Mouse (Mus musculus): ENCODE measurements at regions not wholly inside any gene's neighbourhood (a gene's known extent, or its start where the extent isn't known, plus 50 kb on each side); places are given as distances from the start of the nearest gene placed in this dataset.

DNA sequence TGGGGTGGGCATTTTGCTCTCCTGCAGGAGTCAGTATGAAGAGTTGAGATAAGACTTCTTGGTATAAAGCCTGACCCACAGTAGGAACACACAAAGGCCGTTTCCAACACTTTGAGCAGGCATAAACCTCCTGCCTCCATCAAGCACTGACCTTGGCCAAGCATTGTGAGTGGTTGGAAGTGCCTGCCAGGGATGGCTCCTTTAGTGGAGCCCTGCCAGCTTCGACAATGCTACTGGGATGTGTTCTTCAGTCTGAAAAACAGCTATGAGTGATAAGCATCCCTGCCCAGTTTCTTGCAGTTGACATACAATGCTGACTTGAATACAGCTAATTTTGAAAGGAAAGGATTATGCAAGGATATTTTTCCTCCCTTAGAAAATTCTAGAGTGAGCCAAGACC is 644.6 kb upstream of the Vstm2b start:
- Histone ChIP-seq H3K27ac (replicated peaks; ENCODE audit: low read depth, low read length) (no peak overlapping the region), H3K36me3 (ENCODE audit: control insufficient read depth, insufficient read depth, low read length) (no peaks in the 10 kb centered on the region), H3K4me2 (replicated peaks; ENCODE audit: low read depth, low read length, severe bottlenecking) (no peak overlapping the region), H3K27me3 (ENCODE audit: control insufficient read depth, insufficient read depth, low read length) (no peaks in the 10 kb centered on the region), H3K4me1 (ENCODE audit: control insufficient read depth, insufficient read depth, low read length) (no peaks in the 10 kb centered on the region), H3K4me3 (replicated peaks; ENCODE audit: low read length) (no peak overlapping the region), H3K9me3 (ENCODE audit: control insufficient read depth, low read length) (no peaks in the 10 kb centered on the region), H3K9ac (ENCODE audit: low read depth, low read length, severe bottlenecking) (no peak overlapping the region)
- no peak for TF ChIP-seq POLR2A (IDR thresholded peaks at IDR 0.05; ENCODE audit: borderline replicate concordance, extremely low read depth, insufficient read depth, insufficient read length)
- ATAC-seq (ENCODE audit: low FRiP score, low read depth) (no peak), DNase-seq (ENCODE audit: low spot score) (no peak)
- 63% methylated on average over 2 of the region's 2 CpGs for WGBS

DNA sequence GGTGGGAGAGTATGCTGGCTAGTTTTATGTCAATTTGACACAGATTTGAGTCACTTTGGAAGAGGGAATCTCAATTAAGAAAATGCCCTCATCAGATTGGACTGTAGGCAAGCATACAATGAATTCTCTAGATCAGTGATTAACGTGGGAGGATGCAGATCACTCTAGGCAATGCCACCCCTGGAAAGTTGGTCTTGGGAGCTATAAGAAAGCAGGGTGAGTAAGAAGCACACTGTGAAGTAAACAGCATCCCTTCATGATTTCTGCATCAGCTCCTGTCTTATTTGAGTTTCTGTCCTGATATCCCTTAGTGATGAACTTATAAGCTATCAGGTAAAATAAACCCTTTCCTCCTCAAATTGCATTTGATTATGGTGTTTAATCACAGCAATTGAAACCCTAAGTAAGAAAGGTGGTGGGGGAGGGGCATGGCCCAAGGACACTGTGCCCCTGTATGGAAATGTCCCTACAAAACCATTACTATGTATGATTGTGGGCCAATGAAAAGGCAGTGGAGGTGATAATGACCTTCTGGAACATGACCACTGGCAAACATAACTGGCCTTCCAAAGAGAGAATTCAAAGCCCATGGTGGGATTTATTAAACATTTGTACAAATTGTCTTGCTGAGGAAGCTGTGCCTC is 640.3 kb upstream of the Vstm2b start:
- Histone ChIP-seq H3K4me2 (replicated peaks; ENCODE audit: low read depth, low read length, severe bottlenecking) (no peak overlapping the region), H3K27me3 (ENCODE audit: control insufficient read depth, insufficient read depth, low read length) (no peaks in the 10 kb centered on the region), H3K27ac (replicated peaks; ENCODE audit: low read depth, low read length) (no peak overlapping the region), H3K9me3 (ENCODE audit: control insufficient read depth, low read length) (no peaks in the 10 kb centered on the region), H3K4me3 (replicated peaks; ENCODE audit: low read length) (no peak overlapping the region), H3K4me1 (ENCODE audit: control insufficient read depth, insufficient read depth, low read length) (no peaks in the 10 kb centered on the region), H3K9ac (ENCODE audit: low read depth, low read length, severe bottlenecking) (no peak overlapping the region), H3K36me3 (ENCODE audit: control insufficient read depth, insufficient read depth, low read length) (no peaks in the 10 kb centered on the region)
- no peak for TF ChIP-seq POLR2A (IDR thresholded peaks at IDR 0.05; ENCODE audit: borderline replicate concordance, extremely low read depth, insufficient read depth, insufficient read length)
- ATAC-seq (ENCODE audit: low FRiP score, low read depth) = no peak
- no peak for DNase-seq (ENCODE audit: low spot score)
- WGBS = 76% methylated on average over 1 of the region's 1 CpGs

DNA sequence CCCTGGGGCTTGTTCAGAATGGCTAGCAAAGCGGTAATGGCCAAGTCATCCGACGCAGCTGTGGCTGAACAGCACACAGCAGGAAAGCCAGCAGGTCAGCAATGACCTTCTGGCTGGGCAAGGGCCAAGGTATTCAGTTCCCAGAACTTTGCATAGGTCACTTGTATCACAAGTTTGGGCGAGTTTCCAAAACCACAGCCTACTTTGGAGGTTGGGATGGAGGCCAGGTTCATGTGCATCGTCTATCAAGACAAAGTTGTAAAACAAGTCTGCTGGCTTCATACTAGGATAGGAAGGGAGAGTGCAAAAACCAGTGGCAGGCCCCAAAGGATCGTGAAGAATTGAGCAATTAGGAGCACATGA is 639.8 kb upstream of the Vstm2b start:
- Histone ChIP-seq H3K27ac (replicated peaks; ENCODE audit: low read depth, low read length) (no peak overlapping the region), H3K9me3 (ENCODE audit: control insufficient read depth, low read length) (no peaks in the 10 kb centered on the region), H3K27me3 (ENCODE audit: control insufficient read depth, insufficient read depth, low read length) (no peaks in the 10 kb centered on the region), H3K9ac (ENCODE audit: low read depth, low read length, severe bottlenecking) (no peak overlapping the region), H3K4me3 (replicated peaks; ENCODE audit: low read length) (no peak overlapping the region), H3K4me1 (ENCODE audit: control insufficient read depth, insufficient read depth, low read length) (no peaks in the 10 kb centered on the region), H3K36me3 (ENCODE audit: control insufficient read depth, insufficient read depth, low read length) (no peaks in the 10 kb centered on the region), H3K4me2 (replicated peaks; ENCODE audit: low read depth, low read length, severe bottlenecking) (no peak overlapping the region)
- DNase-seq (ENCODE audit: low spot score) (peak; percentile 80), ATAC-seq (ENCODE audit: low FRiP score, low read depth) (peak; percentile 87)
- 44% methylated on average over 6 of the region's 6 CpGs for WGBS
- no peak for TF ChIP-seq POLR2A (IDR thresholded peaks at IDR 0.05; ENCODE audit: borderline replicate concordance, extremely low read depth, insufficient read depth, insufficient read length)

DNA sequence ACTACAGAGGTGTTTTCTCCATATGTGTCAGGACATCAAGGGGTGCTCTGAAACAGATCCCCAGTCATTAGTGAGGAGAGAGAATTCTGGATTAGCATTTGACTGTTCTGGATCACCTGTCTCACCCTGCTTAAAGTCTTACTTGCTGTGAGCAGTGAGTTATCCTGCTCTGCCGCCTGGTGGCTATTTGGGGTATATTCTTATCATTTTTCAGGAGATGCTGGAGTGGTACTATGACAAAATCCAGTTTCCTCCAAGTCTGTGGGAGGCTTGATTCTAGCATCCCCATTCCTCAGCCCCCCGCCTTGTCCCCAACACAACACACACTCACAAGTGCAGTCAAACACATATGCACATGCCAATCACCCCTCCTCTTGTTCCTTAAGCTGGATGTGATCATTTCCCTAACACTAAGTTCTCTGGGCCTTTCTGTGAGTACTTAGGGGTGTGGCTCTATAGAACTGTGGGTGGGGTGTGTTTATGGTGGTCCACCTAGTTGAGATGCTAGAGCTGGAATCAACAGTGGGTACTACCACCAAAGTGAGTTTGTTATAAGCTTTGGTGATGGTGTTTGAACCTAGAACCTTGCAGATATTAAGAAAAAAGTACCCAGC is 624.6 kb upstream of the Vstm2b start:
- no peaks in the 10 kb centered on the region for H3K36me3 ChIP-seq (ENCODE audit: control insufficient read depth, insufficient read depth, low read length)
- no peak overlapping the region for H3K4me2 ChIP-seq (replicated peaks; ENCODE audit: low read depth, low read length, severe bottlenecking)
- no peak overlapping the region for H3K4me3 ChIP-seq (replicated peaks; ENCODE audit: low read length)
- H3K27ac ChIP-seq (replicated peaks; ENCODE audit: low read depth, low read length) = no peak overlapping the region
- no peak for ATAC-seq (ENCODE audit: low FRiP score, low read depth)
- no peaks in the 10 kb centered on the region for H3K27me3 ChIP-seq (ENCODE audit: control insufficient read depth, insufficient read depth, low read length)
- 8% methylated on average over 2 of the region's 2 CpGs for WGBS
- H3K4me1 ChIP-seq (ENCODE audit: control insufficient read depth, insufficient read depth, low read length) = no peaks in the 10 kb centered on the region
- H3K9ac ChIP-seq (ENCODE audit: low read depth, low read length, severe bottlenecking) = no peak overlapping the region
- TF ChIP-seq POLR2A (IDR thresholded peaks at IDR 0.05; ENCODE audit: borderline replicate concordance, extremely low read depth, insufficient read depth, insufficient read length) = no peak
- H3K9me3 ChIP-seq (ENCODE audit: control insufficient read depth, low read length) = no peaks in the 10 kb centered on the region
- peak; percentile 64 for DNase-seq (ENCODE audit: low spot score)

DNA sequence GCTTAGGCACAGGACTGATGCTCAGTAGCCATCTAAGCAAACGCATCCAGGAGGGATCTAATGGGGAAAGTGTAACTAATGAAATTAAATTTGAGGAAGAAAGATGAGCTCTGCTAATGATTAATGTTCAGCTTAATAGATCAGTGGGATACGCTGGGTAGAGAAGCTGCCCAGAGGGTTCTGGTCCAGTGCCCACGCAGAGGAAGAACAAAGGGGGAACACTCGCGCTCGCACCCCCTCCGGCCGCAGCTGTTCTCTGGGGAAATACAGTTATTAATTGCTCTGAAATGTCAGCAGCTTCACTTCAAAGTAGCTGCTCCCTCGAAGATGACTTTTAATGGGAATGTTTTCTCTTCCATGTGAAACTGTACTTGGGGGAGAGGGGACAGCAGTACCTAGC is 623.0 kb upstream of the Vstm2b start:
- no peak overlapping the region for H3K27ac ChIP-seq (replicated peaks; ENCODE audit: low read depth, low read length)
- H3K9me3 ChIP-seq (ENCODE audit: control insufficient read depth, low read length) = no peaks in the 10 kb centered on the region
- H3K4me2 ChIP-seq (replicated peaks; ENCODE audit: low read depth, low read length, severe bottlenecking) = no peak overlapping the region
- no peak overlapping the region for H3K9ac ChIP-seq (ENCODE audit: low read depth, low read length, severe bottlenecking)
- no peak overlapping the region for H3K4me3 ChIP-seq (replicated peaks; ENCODE audit: low read length)
- no peaks in the 10 kb centered on the region for H3K4me1 ChIP-seq (ENCODE audit: control insufficient read depth, insufficient read depth, low read length)
- no peaks in the 10 kb centered on the region for H3K27me3 ChIP-seq (ENCODE audit: control insufficient read depth, insufficient read depth, low read length)
- no peak for ATAC-seq (ENCODE audit: low FRiP score, low read depth)
- TF ChIP-seq POLR2A (IDR thresholded peaks at IDR 0.05; ENCODE audit: borderline replicate concordance, extremely low read depth, insufficient read depth, insufficient read length) = no peak
- 62% methylated on average over 9 of the region's 9 CpGs for WGBS
- no peak for DNase-seq (ENCODE audit: low spot score)
- H3K36me3 ChIP-seq (ENCODE audit: control insufficient read depth, insufficient read depth, low read length) = no peaks in the 10 kb centered on the region

Data from limb, embryonic 14.5 days (tissue).